9 mouse cellular contexts compared by ENCODE assay signal in genomic region chr7:102695358-102696125, GRCm38 (mm10). TPM values are rescaled to one million over a fixed set of nuclear protein-coding genes. Genes with fewer than 3 reads are reported as not detected.
A peak's percentile ranks its signal among the peaks of the same experiment; 100 is the strongest.
DNase-seq lines count a peak whose midpoint lies in the region; ATAC-seq and TF ChIP-seq lines count a peak whose summit lies in the region.
"Had no signal": no experiment of that assay in that cellular context is flagged by ENCODE, and none has a peak within 500 bp of the region (broad histone marks: within the 10 kb centered on the region; RNA-seq: fewer than 3 reads in every experiment).

Gene Olfr557 (plus strand): TSS chr7:102695910.

- no peak within 1 kb of the TSS for H3K4me3 ChIP-seq in hindbrain, embryonic 11.5 days (ENCODE audit: low read depth, low read length)
- no peak within 1 kb of the TSS for H3K4me3 ChIP-seq in hindbrain, embryonic 12.5 days
- H3K4me3 ChIP-seq in hindbrain, postnatal 0 days (ENCODE audit: low read length) = no peak within 1 kb of the TSS
- no peak within 1 kb of the TSS for H3K4me3 ChIP-seq in forebrain, embryonic 12.5 days (replicated peaks)

- H3K4me2 ChIP-seq in hindbrain, embryonic 11.5 days (replicated peaks; ENCODE audit: low read depth, low read length) = no peak within 1 kb of the TSS
- no peak within 1 kb of the TSS for H3K4me2 ChIP-seq in hindbrain, embryonic 12.5 days (replicated peaks)
- H3K4me2 ChIP-seq in hindbrain, postnatal 0 days (ENCODE audit: low read depth, low read length) = no peak within 1 kb of the TSS
- no peak within 1 kb of the TSS for H3K4me2 ChIP-seq in forebrain, embryonic 12.5 days

- ATAC-seq in hindbrain, embryonic 11.5 days (ENCODE audit: low FRiP score) = no peak
- ATAC-seq in hindbrain, embryonic 12.5 days (ENCODE audit: low FRiP score) = no peak
- peak; percentile 75 for ATAC-seq in CD4-positive, CD25-positive, alpha-beta regulatory T cell, adult 4 months
- no peak for ATAC-seq in hindbrain, postnatal 0 days
- ATAC-seq in forebrain, embryonic 12.5 days (ENCODE audit: low FRiP score) = no peak

- no peaks in the 10 kb centered on the region for H3K27me3 ChIP-seq in hindbrain, embryonic 11.5 days (ENCODE audit: control insufficient read depth, insufficient read depth, low read length)
- H3K27me3 ChIP-seq in hindbrain, embryonic 12.5 days = no peaks in the 10 kb centered on the region
- H3K27me3 ChIP-seq in hindbrain, postnatal 0 days (ENCODE audit: insufficient read depth, low read length) = no peaks in the 10 kb centered on the region
- H3K27me3 ChIP-seq in forebrain, embryonic 12.5 days = no peaks in the 10 kb centered on the region

- no peaks in the 10 kb centered on the region for H3K36me3 ChIP-seq in hindbrain, embryonic 11.5 days (ENCODE audit: control insufficient read depth, insufficient read depth, low read length)
- no peaks in the 10 kb centered on the region for H3K36me3 ChIP-seq in hindbrain, embryonic 12.5 days
- no peaks in the 10 kb centered on the region for H3K36me3 ChIP-seq in hindbrain, postnatal 0 days (ENCODE audit: insufficient read depth, low read length)
- H3K36me3 ChIP-seq in forebrain, embryonic 12.5 days (replicated peaks) = no peaks in the 10 kb centered on the region

- peak; percentile 63 for DNase-seq in hindbrain, embryonic 11.5 days (ENCODE audit: low spot score)
- DNase-seq in 3T3-L1 (ENCODE audit: low read depth, low spot score) = peak; percentile 65
- DNase-seq in c-Kit-negative CD71-positive TER-119-positive erythroid progenitor cells, embryonic 14.5 days (ENCODE audit: low read depth, low spot score) = peak; percentile 22
- DNase-seq in hindbrain, postnatal 0 days (ENCODE audit: low spot score) = peak; percentile 58
- DNase-seq in naive thymus-derived CD4-positive, alpha-beta T cell, adult 2 months (ENCODE audit: low read depth) = peak; percentile 72

- no peaks in the 10 kb centered on the region for H3K9me3 ChIP-seq in hindbrain, embryonic 11.5 days (ENCODE audit: control insufficient read depth, low read length)
- no peaks in the 10 kb centered on the region for H3K9me3 ChIP-seq in hindbrain, embryonic 12.5 days (replicated peaks)
- H3K9me3 ChIP-seq in hindbrain, postnatal 0 days (ENCODE audit: low read length) = no peaks in the 10 kb centered on the region
- H3K9me3 ChIP-seq in forebrain, embryonic 12.5 days = no peaks in the 10 kb centered on the region

- 78% methylated on average over 5 of the region's 5 CpGs for WGBS in hindbrain, embryonic 11.5 days
- 79% methylated on average over 5 of the region's 5 CpGs for WGBS in hindbrain, embryonic 12.5 days
- WGBS in hindbrain, postnatal 0 days = 84% methylated on average over 5 of the region's 5 CpGs
- 77% methylated on average over 5 of the region's 5 CpGs for WGBS in forebrain, embryonic 12.5 days

- no peak within 1 kb of the TSS for H3K9ac ChIP-seq in hindbrain, embryonic 11.5 days (ENCODE audit: low read depth, low read length)
- H3K9ac ChIP-seq in hindbrain, embryonic 12.5 days = no peak within 1 kb of the TSS
- H3K9ac ChIP-seq in hindbrain, postnatal 0 days (replicated peaks; ENCODE audit: low read length) = no peak within 1 kb of the TSS
- no peak within 1 kb of the TSS for H3K9ac ChIP-seq in forebrain, embryonic 12.5 days

- TF ChIP-seq CTCF in hindbrain, postnatal 0 days (IDR thresholded peaks at IDR 0.05; ENCODE audit: low read depth) = peak; percentile 87

- no peaks in the 10 kb centered on the region for H3K4me1 ChIP-seq in hindbrain, embryonic 11.5 days (replicated peaks; ENCODE audit: control insufficient read depth, insufficient read depth, low read length)
- H3K4me1 ChIP-seq in hindbrain, embryonic 12.5 days = no peaks in the 10 kb centered on the region
- no peaks in the 10 kb centered on the region for H3K4me1 ChIP-seq in hindbrain, postnatal 0 days (ENCODE audit: insufficient read depth, low read length)
- no peaks in the 10 kb centered on the region for H3K4me1 ChIP-seq in forebrain, embryonic 12.5 days

- H3K27ac ChIP-seq in hindbrain, embryonic 11.5 days (ENCODE audit: low read depth, low read length) = no peak within 1 kb of the TSS
- H3K27ac ChIP-seq in hindbrain, embryonic 12.5 days = no peak within 1 kb of the TSS
- H3K27ac ChIP-seq in hindbrain, postnatal 0 days = no peak within 1 kb of the TSS
- no peak within 1 kb of the TSS for H3K27ac ChIP-seq in forebrain, embryonic 12.5 days

RNA-seq across cellular contexts. Expression of gene Olfr557, which starts in this region (rescaled TPM):
- polyA plus RNA-seq in hindbrain, embryonic 11.5 days (2014; fragmentation: Nextera tagmentation; extraction: Ambion mirVana) = not detected in 2 replicates
- polyA plus RNA-seq in hindbrain, embryonic 12.5 days (2016; fragmentation: Nextera tagmentation; extraction: Ambion mirVana) = not detected in 2 replicates
- polyA plus RNA-seq in CD4-positive, CD25-positive, alpha-beta regulatory T cell, adult 4 months (2017; shearing (Covaris generic)) = not detected
- not detected in 2 replicates for total RNA-seq in hindbrain, postnatal 0 days (2014; rRNA removed)
- polyA plus RNA-seq in hindbrain, postnatal 0 days (2015; fragmentation: Nextera tagmentation; extraction: Ambion mirVana) = not detected in 2 replicates
- not detected in 2 replicates for polyA plus RNA-seq in forebrain, embryonic 12.5 days (2016; fragmentation: Nextera tagmentation; extraction: Ambion mirVana)
- polyA plus RNA-seq: frontal cortex, adult 2 months had no signal

Comparison
In these comparisons a context has a peak if more than half of its experiments do, and no peak if none do; other contexts are left out.
1. Peak in DNase-seq in hindbrain, embryonic 11.5 days; RNA of the gene not detected or under 1 TPM.
2. Peak in ATAC-seq in CD4-positive, CD25-positive, alpha-beta regulatory T cell, adult 4 months; RNA of the gene not detected or under 1 TPM.
3. Peak in DNase-seq in hindbrain, postnatal 0 days; RNA of the gene not detected or under 1 TPM.
4. DNase-seq: peak in every context shown above with its lines; median percentile 72 in naive thymus-derived CD4-positive, alpha-beta T cell, adult 2 months; 65 in 3T3-L1; 63 in hindbrain, embryonic 11.5 days; 58 in hindbrain, postnatal 0 days; 22 in c-Kit-negative CD71-positive TER-119-positive erythroid progenitor cells, embryonic 14.5 days.